Mouse (Mus musculus): Measurements from ENCODE around the gene Golga2.

Golga2 gene

DNA sequence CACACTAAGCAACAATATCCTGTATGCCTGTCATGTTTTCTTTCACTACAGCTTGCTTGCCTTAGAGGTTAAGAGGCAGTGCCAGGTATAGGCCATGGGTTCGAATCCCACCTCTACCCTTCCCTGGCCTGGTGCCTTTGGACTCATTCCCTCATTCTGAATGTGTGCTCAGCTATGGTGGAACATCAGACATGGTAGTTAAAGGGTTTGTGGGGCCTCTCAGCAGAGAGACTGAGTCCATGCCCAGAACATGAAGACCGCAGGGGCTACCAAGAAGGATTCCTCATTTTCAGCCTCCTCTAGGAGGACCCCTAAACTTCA lies 56.1 kb downstream of the Golga2 start:
- DNase-seq (ENCODE audit: low read depth) = no peak

DNA sequence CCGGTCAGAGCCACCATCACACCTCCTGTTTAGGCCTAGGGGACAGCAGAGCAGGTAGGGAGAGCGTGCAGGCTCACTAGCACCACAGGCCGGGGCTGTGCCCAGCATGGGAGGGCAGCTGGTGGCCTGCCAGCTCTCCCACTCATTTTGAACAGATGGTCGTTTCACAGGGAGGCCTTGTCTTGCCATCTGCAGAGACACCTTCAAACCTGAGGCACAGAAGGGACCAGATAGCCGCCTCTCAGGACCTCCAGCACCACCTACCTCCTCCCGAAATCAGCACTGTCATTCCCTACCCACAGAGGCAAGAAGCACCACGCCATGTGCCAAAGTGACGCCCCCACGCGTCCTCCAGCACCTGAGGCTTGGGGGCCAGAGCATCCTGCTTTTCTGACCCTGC lies 56.9 kb downstream of the Golga2 start:
- no peak for DNase-seq (ENCODE audit: low read depth)

DNA sequence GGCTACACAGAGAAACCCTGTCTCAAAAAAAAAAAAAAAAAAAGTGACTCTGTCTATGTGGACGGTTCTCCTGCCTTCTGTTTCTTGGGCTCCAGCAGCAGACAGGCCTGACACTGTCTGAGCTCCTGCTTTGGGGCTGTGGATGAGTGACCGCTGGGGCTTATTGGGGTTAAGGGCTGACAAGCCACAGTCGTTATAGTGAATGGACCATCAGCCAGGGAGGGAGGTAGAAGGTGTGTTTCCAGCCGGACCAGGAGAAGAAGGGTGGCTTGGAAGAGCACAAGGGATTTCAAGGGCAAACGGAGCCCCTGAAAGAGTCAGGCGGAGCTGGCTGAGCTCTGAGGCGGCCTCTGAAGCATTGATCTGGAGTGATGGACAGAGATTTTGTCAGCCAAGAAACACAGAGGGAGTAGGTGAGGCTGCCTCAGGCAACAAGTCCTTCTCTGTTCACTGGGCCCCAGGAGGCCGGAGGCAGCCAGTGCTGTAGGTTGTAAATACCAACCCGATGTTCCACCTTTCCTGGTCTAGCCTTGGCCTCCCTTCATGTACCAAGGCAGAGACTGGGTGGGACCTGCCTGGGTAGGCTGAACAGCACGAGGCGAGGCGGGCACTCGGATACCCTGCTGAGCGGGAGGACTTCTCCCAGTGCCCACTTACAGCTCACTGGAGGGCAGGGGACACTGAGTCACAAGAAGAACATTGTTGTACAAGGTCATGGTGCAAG lies 57.6 kb downstream of the Golga2 start:
- no peak for DNase-seq (ENCODE audit: low read depth)

DNA sequence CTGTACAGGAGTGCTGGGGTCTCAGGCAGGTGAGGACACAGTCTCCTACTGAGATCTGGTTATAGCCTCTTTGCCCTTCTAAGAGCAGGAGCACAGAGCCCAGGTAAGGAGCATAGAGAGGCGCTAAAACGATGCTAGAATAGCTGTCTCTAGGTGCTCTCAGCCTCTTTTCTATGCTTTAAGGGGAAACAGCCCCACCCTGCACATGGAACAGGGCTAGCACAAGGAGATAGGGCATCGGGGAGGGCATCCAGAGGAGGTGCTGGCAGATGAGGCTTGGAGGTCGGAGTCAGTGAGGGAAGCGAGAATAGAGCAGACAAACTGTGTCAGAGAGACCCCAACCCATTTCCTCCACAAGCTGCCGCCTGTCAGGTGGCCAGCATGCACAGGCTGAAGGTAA lies 59.8 kb downstream of the Golga2 start:
- DNase-seq (ENCODE audit: low read depth) = no peak

DNA sequence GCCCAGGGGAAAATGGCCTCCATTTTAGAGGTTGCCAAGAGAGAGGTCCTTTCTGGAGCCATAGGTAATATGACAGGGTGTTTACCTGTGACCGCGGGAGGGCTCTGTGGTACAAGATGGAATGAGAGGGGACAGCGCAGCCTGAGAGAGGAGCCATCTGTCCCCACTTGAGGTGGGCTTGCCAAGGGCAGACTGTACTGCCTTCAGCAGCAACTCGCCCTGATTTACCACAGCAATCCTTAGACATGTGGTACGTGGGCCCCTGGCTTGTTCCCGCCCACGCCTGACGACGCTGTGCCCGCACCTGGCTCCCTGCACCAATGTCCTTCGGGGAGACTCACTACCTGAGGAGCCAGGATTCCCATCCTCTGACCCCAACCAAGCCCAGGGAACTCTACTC lies 61.1 kb downstream of the Golga2 start:
- no peak for DNase-seq (ENCODE audit: low read depth)

DNA sequence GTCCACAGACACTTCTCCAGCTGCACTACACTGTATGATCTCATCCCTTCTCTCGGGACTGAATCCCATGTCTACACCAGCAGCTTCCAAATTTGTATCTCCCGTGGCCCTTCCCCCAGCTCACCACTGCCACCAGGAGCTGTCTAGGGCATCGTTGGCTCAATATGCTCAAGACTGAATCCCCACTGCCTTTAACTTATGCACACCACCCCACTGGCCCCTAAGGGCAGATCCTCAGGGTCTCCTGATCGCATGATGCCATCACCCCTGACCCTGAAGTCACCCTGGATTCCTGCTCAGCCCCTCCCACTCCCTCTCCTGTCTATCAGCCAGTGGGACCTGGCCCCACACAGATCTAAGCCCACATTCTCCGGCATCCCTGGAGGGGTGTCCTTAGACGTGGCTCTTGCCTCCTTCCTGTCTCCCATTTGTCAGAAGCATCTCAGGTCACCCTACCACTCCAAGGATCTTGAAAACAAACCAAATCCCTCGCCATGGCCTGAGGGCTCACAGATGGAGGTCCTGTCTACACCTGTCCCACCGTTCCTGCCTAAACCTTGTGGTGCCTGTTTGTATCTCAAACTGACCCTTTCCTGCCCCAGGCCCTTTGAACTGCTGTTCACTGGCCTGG lies 62.6 kb downstream of the Golga2 start:
- no peak for DNase-seq (ENCODE audit: low read depth)

DNA sequence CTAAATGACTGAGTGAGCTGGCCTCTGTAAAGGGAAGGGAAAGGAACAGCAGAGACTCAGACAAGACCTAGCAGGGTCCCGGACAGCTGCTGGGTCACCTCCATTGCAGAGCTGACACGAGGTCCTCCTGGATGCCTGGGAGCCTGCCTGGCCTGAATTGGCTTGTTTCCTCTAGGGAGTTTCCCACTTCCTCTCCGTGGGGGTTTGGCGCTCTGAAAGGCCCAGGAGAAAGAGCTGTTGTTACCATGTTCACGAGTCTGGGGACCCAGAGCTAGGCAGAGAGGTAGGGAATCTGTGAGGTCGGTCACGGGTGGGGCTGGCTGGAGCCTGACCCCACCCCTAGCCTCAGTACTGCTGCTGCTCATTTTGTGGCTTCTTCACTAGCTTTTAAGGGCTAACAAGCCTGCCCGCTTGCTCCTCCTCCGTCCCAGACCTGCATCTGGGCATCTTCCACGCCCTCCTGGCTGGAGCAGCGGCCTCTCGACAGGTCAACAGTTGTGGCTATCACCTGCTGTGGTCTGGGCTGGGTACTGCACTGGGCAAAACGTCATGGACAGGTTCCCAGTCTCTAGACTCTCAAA lies 63.4 kb downstream of the Golga2 start:
- no peak for DNase-seq (ENCODE audit: low read depth)

DNA sequence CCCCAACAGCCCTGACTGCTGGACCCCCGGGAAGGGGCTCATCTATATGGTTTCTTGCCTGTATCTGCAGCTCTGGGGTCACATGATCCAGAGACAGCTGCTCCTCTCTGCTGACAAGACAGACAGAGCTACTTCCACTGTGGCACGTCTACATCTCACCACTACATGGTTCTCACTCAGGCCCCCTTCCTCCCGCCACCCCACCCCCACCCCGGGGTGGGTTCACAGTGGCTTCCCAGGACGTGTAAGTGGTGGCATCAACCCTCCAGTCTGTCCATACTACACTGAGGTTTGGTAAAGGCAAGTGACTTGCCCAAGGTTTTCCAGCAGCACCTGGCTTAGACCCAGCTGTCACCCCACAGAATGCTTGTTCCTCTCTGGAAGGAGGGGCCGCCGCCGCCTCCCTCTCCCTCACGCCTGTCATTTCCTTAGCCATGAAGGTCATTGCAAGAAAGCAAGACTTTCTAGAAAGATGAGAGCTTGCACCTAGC lies 64.3 kb downstream of the Golga2 start:
- DNase-seq (ENCODE audit: low read depth) = no peak

DNA sequence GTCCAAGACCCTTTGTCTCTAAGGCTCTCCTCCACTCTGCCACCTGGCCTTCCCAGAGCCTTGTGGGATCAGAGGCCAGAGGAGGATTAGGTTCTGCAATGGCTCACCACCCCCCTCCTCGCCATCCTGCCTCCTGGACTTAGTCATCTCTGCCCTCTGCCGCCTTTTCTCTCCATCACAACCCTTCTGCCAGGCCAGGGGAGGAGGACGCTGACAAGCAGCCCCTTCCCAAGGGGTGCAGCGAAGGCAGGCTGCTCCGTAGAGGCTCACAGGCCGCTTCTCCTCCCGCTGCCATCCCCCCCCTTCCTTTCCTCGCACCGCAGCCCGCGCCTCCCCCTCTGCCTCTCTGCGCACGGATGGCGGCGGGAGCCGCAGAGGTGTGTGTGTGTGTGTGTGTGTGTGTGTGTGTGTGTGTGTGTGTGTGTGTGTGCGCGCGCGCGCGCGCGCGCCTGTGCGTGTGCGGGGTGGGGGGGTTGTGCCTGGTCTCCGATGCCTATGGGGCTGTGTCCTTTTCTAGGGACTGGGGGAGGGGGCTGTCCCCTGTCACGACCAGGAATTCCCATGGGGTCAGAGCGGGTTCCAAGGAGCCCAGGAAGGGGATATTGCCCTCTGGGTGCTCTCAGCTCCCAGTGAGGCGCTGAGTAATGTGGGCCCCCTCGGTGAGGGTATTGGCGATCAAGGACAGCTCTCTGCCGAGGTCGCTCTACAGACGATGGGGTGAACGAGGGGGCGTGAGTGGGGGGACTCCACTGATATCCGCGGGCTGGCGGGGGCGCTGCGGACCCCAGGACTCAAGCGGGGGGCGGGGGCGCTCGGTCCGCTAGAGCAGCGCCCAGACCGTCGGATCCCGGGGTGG lies 65.2 kb downstream of the Golga2 start, which contains the start of gene Ciz1:
Gene Ciz1, plus strand, starts transcription at position 177 of the 856 bp plus-strand sequence.
- peak; percentile 73 for DNase-seq (ENCODE audit: low read depth)

DNA sequence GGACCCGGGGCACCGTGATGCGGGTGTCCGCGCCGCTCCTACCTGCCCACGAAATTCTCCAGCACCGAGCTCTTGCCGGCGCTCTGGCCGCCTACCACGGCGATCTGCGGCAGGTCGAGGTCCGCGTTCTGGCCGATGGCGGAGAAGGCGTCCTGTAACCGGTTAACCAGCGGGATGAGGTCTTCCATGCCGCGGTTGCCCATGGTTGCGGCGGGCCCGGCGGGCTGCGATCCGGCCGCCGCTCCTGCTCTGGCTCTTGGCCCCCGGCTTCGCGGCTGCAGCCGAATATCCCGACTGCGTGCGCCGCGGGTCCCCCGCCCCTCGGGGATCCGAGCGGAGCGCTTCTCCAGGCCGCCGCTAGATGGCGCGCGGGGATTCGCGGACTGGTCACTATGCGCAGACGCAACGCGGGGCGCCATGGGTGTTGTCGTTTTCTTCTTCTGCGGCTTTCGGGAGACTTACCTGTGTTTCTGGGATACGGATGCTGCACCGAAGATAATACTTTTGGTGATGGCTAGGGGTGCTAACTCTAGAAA lies 65.9 kb downstream of the Golga2 start, which contains the start of gene Dnm1:
Gene Dnm1, minus strand, starts transcription at position 332 of the 536 bp plus-strand sequence.
- peak; percentile 96 for DNase-seq (ENCODE audit: low read depth)

DNA sequence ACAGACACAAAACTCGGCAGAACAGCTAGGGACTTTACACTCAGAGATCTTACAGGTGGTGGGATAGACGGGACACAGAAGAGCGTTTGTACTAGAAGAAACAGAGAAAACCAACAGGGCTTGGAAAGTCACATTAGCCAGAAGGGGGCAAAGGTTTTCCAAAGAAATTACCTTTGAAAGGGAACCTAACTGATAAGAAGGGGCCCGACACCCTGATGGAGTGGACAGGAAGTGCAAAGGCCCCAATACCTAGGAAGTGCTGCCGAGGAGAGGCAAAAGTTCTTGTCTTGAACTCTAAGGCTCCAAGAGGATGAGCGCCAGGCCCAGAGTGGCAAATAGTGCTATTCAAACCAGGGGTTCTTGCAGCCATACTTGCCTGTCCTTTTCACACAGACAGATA lies 66.7 kb downstream of the Golga2 start:
- no peak for DNase-seq (ENCODE audit: low read depth)

DNA sequence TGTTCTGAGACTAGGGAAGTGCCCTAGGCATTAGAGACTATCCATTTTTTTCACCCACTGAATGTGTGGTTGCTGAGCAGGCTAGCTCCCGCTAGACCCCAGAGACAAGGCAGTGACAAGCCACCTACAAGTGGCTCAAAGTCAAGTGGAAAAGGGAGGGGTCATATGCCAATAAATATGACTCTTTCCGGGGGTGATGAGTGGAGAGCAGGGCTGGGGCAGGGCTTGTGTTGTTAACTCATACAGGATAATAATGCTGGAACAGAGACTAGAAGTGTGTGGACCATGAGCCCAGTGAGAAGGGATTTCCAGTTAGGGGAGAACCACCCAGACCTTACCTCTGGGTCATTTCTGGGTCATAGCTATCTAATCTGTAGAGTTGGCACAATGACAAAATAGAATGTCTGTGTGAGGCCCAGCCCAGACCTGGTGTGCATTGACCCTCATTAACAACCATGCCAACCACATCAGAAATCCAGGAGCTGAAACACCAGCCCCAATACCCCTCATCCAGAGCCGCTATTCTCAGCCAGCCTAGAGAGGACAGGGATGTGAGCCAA lies 67.2 kb downstream of the Golga2 start:
- no peak for DNase-seq (ENCODE audit: low read depth)

DNA sequence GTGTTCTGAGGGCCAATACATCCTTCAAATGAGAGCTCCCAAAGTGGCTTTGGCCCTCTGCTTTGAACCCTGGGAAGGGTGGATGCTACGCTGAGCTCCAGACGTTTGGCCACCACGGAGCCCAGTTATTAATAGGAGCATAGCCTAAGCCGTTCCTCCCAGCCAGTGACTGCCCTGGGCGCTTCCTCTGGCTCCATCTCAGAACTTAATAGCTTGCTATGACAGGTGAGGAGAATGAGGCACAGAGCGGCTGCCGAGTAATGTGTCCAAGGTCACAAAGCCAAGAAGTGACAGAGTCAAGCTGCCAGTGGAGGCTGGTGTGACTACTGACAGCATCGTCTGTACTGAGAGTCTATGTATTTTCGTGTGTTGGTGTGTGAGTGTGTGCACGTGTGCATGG lies 69.0 kb downstream of the Golga2 start:
- DNase-seq (ENCODE audit: low read depth) = no peak

All from NIH3T3 (cell line).